Mouse (Mus musculus): ENCODE measurements around the gene Pik3r1.

- TF ChIP-seq CTCF (IDR thresholded peaks at IDR 0.05; ENCODE audit: low read depth) (no peak), EP300 (IDR thresholded peaks at IDR 0.05; ENCODE audit: low read depth) (no peak)
Measured at GRCm38 (mm10) chr13:101662900-101663299, 105.1 kb downstream of the Pik3r1 start.

All from heart, postnatal 0 days (tissue).